Mouse (Mus musculus) limb, embryonic 14.5 days (tissue): ENCODE results near the gene Adarb2. TPM values are rescaled to one million over a fixed set of nuclear protein-coding genes. Genes with fewer than 3 reads are reported as not detected.
"Not testable (repeated sequence)": the region's sequence is repeated elsewhere in the genome, so short reads cannot be mapped to it uniquely, and the experiment has no call there.

Experiments
- ATAC-seq: fragments of 200-750 bp; cut with Nextera tagmentation; 2 replicates; pipeline ENCODE4 v1.8.0; 2017; ENCODE audit warnings: low read depth, moderate number of reproducible peaks, moderate TSS enrichment; ENCODE audit not compliant: low FRiP score
- DNase-seq: peaks from one replicate; pipeline ENCODE4 v3.0.0-alpha.2; 2015; ENCODE audit warnings: low spot score
- H3K27ac ChIP-seq: fragments of 300-500 bp; sonication (generic); replicated peaks from 2 replicates; pipeline ENCODE4 v1.5.1; 2014; ENCODE audit warnings: low read depth, mild to moderate bottlenecking, low read length, moderate library complexity, mixed read lengths
- H3K27me3 ChIP-seq: fragments of 300-500 bp; sonication (generic); 2 replicates; pipeline ENCODE4 v1.6.1; 2014; ENCODE audit warnings: low read length, mixed read lengths; ENCODE audit not compliant: control insufficient read depth, insufficient read depth
- H3K36me3 ChIP-seq: fragments of 300-500 bp; sonication (generic); 2 replicates; pipeline ENCODE4 v1.6.1; 2014; ENCODE audit warnings: mild to moderate bottlenecking, low read length, moderate library complexity, mixed read lengths; ENCODE audit not compliant: control insufficient read depth, insufficient read depth
- H3K4me1 ChIP-seq: fragments of 300-500 bp; sonication (generic); 2 replicates; pipeline ENCODE4 v1.6.1; 2014; ENCODE audit warnings: antibody characterized with exemption, low read length, mixed read lengths; ENCODE audit not compliant: control insufficient read depth, insufficient read depth
- H3K4me2 ChIP-seq: fragments of 300-500 bp; sonication (generic); replicated peaks from 2 replicates; pipeline ENCODE4 v1.6.1; 2014; ENCODE audit warnings: low read depth, mild to moderate bottlenecking, low read length, moderate library complexity; ENCODE audit not compliant: severe bottlenecking
- H3K4me3 ChIP-seq: fragments of 300-500 bp; sonication (generic); replicated peaks from 2 replicates; pipeline ENCODE4 v1.5.1; 2014; ENCODE audit warnings: low read length
- H3K9ac ChIP-seq: fragments of 300-500 bp; sonication (generic); 2 replicates; pipeline ENCODE4 v1.6.1; 2014; ENCODE audit warnings: mild to moderate bottlenecking, low read depth, low read length, moderate library complexity; ENCODE audit not compliant: severe bottlenecking
- H3K9me3 ChIP-seq: fragments of 300-500 bp; sonication (generic); 2 replicates; pipeline ENCODE4 v1.6.1; 2016; ENCODE audit warnings: low read length; ENCODE audit not compliant: control insufficient read depth
- POLR2A ChIP-seq: fragments of 200-500 bp; IDR thresholded peaks from 2 replicates; pipeline ENCODE4 v1.8.0; 2012; ENCODE audit warnings: inconsistent platforms, mild to moderate bottlenecking, moderate library complexity, borderline replicate concordance; ENCODE audit not compliant: insufficient read depth, insufficient read length; ENCODE audit errors: extremely low read depth
- WGBS: fragments of 180-500 bp; shearing (Covaris S2); extraction: QIAGEN DNeasy Blood & Tissue Kit; methylation state at CpG from one replicate; pipeline ENCODE4 v1.1.7; 2014; 5-methylcytosine and 5-hydroxymethylcytosine counted together
- polyA plus RNA-seq, 2 experiments: library from polyadenylated mRNA; depleted of rRNA in 1 of 2; stranded (reverse) in 1 of 2; unstranded in 1 of 2; fragments of >200 nt; fragmentation: Nextera tagmentation in 1 of 2; extraction: Ambion mirVana in 1 of 2; gene quantifications; 2 replicates each; pipeline versions ENCODE4 v1.2.1 to v1.2.3; 2012 to 2014

The Adarb2 gene
- polyA plus RNA-seq, 2 experiments = 1.5 to 2.3 TPM

DNA sequence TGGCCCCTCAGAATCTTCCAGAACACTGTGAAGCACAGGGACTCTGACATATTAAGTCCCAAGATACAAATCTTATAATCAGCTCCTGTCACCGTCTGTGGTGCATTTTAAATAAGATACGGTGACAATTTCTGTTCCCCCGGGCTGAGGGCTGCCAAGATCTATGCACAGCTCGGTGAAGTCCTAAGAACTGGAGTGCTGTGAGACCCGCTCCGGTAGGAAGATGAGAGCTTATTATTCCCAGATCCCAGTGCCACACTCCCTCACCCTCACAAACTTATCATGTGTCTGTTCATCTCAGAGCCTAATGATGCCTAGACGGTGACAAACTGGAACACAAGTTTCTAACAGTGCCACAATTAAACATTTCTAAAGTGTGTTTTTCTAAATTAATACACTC is 384.8 kb downstream of the Adarb2 start:
- Histone ChIP-seq H3K27ac (no peak overlapping the region), H3K36me3 (no peaks in the 10 kb centered on the region), H3K4me1 (no peaks in the 10 kb centered on the region), H3K4me2 (no peak overlapping the region), H3K4me3 (no peak overlapping the region), H3K9me3 (no peaks in the 10 kb centered on the region), H3K9ac (no peak overlapping the region), H3K27me3 (no peaks in the 10 kb centered on the region)
- WGBS = 84% methylated on average over 7 of the region's 7 CpGs
- DNase-seq (no peak), ATAC-seq (no peak)
- no peak for TF ChIP-seq POLR2A

DNA sequence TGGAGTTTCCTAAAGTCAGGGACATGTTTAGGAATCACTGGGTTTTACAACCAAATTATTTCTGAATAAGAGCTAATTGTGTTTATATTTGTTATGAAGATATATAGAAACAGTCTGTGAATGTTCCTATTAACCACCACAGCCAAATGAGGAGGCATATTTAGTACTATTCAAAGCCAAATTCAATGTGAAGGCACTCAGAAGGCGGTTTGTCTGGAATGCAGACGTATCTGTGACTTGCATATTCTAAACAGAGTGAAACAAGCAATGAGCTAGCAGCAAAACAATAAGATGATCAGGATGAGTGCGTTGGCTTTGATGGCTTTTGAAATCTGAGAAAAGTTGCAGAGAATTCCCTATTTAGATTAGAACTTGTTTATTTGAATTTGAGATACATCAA is 387.8 kb downstream of the Adarb2 start:
- no peak overlapping the region for H3K4me2 ChIP-seq
- H3K4me1 ChIP-seq = no peaks in the 10 kb centered on the region
- no peak for ATAC-seq
- no peaks in the 10 kb centered on the region for H3K9me3 ChIP-seq
- TF ChIP-seq POLR2A = no peak
- 85% methylated on average over 3 of the region's 3 CpGs for WGBS
- H3K27ac ChIP-seq = no peak overlapping the region
- H3K9ac ChIP-seq = no peak overlapping the region
- H3K36me3 ChIP-seq = no peaks in the 10 kb centered on the region
- H3K4me3 ChIP-seq = no peak overlapping the region
- DNase-seq = no peak
- H3K27me3 ChIP-seq = no peaks in the 10 kb centered on the region

DNA sequence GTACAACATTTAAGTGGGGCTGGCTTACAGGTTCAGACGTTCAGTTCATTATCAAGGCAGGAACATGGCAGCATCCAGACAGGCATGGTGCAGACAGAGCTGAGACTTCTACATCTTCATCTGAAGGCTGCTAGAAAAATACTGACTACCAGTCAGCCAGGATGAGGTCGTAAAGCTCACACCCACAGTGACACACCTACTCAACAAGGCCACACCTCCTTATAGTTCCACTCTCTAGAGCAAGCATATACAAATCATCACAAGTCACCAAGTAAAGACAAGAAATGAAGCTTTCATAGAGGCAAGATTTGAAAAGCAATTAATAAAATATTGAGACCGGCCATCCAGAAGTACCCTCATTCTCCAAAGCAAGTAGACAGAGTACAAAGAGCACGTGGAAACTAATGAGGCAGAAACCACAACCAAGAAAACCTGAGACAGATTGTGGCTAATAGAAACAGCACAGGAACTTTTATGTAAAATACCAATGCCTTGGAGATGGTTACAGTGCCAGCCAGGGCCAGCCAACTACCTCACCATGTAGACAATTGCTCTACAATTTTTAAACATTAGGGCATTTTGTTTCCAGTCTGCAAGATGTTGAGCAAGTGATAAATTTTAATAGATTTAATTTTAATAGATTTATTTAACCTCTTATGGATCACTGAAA is 394.4 kb downstream of the Adarb2 start:
- 61% methylated on average over 4 of the region's 4 CpGs for WGBS
- no peak overlapping the region for H3K9ac ChIP-seq
- no peaks in the 10 kb centered on the region for H3K9me3 ChIP-seq
- H3K4me3 ChIP-seq = no peak overlapping the region
- no peak overlapping the region for H3K4me2 ChIP-seq
- no peak overlapping the region for H3K27ac ChIP-seq
- H3K36me3 ChIP-seq = no peaks in the 10 kb centered on the region
- DNase-seq = no peak
- ATAC-seq = no peak
- no peaks in the 10 kb centered on the region for H3K27me3 ChIP-seq
- TF ChIP-seq POLR2A = no peak
- H3K4me1 ChIP-seq = no peaks in the 10 kb centered on the region

DNA sequence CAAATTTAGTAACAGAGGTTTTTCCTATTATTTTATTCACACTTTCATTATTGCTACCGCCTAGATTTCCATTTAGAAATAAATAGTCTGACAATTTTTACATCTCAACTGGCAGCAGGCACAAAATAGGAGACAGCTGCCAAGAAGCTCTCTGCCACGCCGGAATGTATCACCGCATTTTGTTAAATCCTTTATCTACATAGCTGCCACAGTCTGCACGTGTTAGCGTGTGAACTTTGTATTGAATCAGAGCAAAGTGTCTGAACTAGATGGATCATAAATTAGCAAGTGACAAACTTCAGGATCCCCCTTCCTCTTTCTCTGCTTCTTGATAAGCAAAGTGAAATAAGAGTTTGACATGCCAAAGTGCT is 395.0 kb downstream of the Adarb2 start:
- 72% methylated on average over 6 of the region's 6 CpGs for WGBS
- no peak overlapping the region for H3K4me3 ChIP-seq
- ATAC-seq (no peak), DNase-seq (no peak)
- no peaks in the 10 kb centered on the region for H3K9me3 ChIP-seq
- H3K36me3 ChIP-seq = no peaks in the 10 kb centered on the region
- no peak overlapping the region for H3K4me2 ChIP-seq
- no peak overlapping the region for H3K9ac ChIP-seq
- no peak for TF ChIP-seq POLR2A
- H3K4me1 ChIP-seq = no peaks in the 10 kb centered on the region
- no peak overlapping the region for H3K27ac ChIP-seq
- H3K27me3 ChIP-seq = no peaks in the 10 kb centered on the region

DNA sequence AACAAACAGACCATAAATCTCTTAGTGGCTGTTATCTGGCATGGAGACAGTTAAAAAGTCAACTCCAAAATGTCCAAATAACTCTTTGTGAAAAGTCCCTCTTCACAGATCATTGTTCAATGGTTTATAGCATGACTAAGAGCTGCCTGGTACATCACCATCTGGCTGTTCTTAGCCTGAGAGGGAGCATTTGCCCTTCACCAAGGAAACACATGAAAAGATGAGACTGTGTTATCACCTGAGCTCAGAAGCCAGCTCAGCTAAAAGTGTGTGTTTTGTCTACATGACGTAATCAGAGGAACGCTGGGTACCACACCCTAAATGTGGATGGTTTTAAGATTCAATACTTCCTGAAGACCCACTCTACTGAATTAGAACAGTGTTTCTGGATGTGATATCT is 403.0 kb downstream of the Adarb2 start:
- no peaks in the 10 kb centered on the region for H3K36me3 ChIP-seq
- ATAC-seq = no peak
- 85% methylated on average over 2 of the region's 2 CpGs for WGBS
- no peak for TF ChIP-seq POLR2A
- no peak overlapping the region for H3K4me2 ChIP-seq
- no peak overlapping the region for H3K27ac ChIP-seq
- H3K9ac ChIP-seq = no peak overlapping the region
- DNase-seq = no peak
- H3K9me3 ChIP-seq = no peaks in the 10 kb centered on the region
- H3K27me3 ChIP-seq = no peaks in the 10 kb centered on the region
- no peaks in the 10 kb centered on the region for H3K4me1 ChIP-seq
- no peak overlapping the region for H3K4me3 ChIP-seq

DNA sequence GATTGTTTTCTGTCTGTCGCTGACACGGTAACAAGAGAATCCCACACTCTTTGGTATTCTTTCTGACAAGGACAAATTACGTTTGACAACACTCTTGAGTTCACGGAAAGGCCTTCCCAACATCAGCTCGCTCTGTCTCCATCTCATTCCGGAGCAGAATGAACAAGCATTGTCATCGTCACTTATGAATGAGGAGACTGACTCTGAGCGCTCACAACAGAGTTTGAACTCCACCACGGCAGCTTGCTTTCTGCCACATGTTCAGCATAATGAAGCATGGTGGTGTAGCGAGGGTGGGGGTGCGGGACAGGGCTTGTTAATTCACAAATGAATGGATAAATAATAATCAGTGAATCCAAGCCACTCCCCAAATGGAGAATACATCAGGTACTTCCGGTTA is 405.4 kb downstream of the Adarb2 start:
- no peaks in the 10 kb centered on the region for H3K9me3 ChIP-seq
- TF ChIP-seq POLR2A = no peak
- no peak overlapping the region for H3K9ac ChIP-seq
- H3K27me3 ChIP-seq = no peaks in the 10 kb centered on the region
- H3K4me1 ChIP-seq = no peaks in the 10 kb centered on the region
- ATAC-seq (no peak), DNase-seq (no peak)
- H3K4me3 ChIP-seq = no peak overlapping the region
- no peak overlapping the region for H3K27ac ChIP-seq
- no peak overlapping the region for H3K4me2 ChIP-seq
- no peaks in the 10 kb centered on the region for H3K36me3 ChIP-seq
- WGBS = 82% methylated on average over 12 of the region's 12 CpGs

DNA sequence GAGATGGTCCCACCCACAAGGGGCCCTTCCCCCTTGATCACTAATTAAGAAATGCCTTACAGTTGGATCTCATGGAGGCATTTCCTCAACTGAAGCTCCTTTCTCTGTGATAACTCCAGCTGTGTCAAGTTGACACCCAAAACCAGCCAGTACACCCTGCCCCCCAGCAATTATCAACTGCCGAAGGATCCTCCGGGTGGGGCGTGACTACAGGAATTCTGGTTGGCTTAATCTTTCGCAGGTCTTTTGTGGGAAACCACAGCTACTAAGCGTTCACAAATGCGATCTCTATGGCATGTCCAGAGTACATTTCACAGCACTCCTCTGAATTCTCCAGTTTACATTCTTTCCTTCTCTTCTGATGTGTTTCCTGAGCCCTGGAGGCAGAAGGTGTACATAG is 406.3 kb downstream of the Adarb2 start:
- not testable (repeated sequence) for H3K4me1 ChIP-seq, H3K27me3 ChIP-seq, H3K9me3 ChIP-seq, ATAC-seq, H3K9ac ChIP-seq, H3K27ac ChIP-seq, H3K4me2 ChIP-seq, DNase-seq, H3K36me3 ChIP-seq, H3K4me3 ChIP-seq
- WGBS = 70% methylated on average over 6 of the region's 6 CpGs
